Mouse (Mus musculus): ENCODE measurements around the gene Scai.

DNA sequence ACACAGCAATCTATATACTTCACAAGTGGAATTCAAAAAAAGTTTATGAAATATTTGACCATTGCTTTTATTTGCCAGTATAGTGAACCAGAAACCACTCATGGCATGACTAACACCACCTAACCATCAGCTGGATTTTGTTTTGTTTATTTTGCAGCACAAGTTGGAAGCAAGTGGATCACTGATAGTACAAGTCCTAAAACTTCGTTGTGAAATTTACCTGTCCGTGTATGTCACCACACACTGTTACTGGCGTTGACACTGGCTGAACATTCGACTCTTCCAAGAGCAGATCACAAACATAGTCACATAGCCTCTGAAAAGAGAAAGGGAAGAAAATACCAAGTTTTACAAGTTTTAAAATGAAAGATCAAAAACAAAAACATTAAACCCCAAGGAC lies 20.2 kb upstream of the Scai start:
- TF ChIP-seq CHD2 (IDR thresholded peaks at IDR 0.05; ENCODE audit: low read length) (no peak), EP300 (IDR thresholded peaks at IDR 0.05; ENCODE audit: low read length) (no peak), CTCF (conservative IDR thresholded peaks at IDR 0.05 in 1 of 2, IDR thresholded peaks at IDR 0.05 in 1 of 2; ENCODE audit: low read depth in 2 of 2, low read length in 2 of 2) (no peak), KAT2A (IDR thresholded peaks at IDR 0.05; ENCODE audit: insufficient replicate concordance, low read length) (no peak), POLR2A (IDR thresholded peaks at IDR 0.05; ENCODE audit: low read depth, low read length) (no peak), MAFK (IDR thresholded peaks at IDR 0.05; ENCODE audit: insufficient replicate concordance, low read length) (no peak), MAX (IDR thresholded peaks at IDR 0.05; ENCODE audit: low read length) (no peak), MAZ (IDR thresholded peaks at IDR 0.05; ENCODE audit: low read depth, low read length) (no peak), USF2 (conservative IDR thresholded peaks at IDR 0.05; ENCODE audit: low read depth, low read length) (no peak), POLR2AphosphoS2 (IDR thresholded peaks at IDR 0.05; ENCODE audit: low read depth, low read length) (no peak), PAX5 (IDR thresholded peaks at IDR 0.05; ENCODE audit: low read length) (no peak), MEF2A (IDR thresholded peaks at IDR 0.05; ENCODE audit: borderline replicate concordance, low read depth, low read length) (no peak), HCFC1 (IDR thresholded peaks at IDR 0.05; ENCODE audit: low read depth, low read length) (no peak)
